Mouse (Mus musculus): ENCODE results near the gene Nfia.

The Nfia gene

DNA sequence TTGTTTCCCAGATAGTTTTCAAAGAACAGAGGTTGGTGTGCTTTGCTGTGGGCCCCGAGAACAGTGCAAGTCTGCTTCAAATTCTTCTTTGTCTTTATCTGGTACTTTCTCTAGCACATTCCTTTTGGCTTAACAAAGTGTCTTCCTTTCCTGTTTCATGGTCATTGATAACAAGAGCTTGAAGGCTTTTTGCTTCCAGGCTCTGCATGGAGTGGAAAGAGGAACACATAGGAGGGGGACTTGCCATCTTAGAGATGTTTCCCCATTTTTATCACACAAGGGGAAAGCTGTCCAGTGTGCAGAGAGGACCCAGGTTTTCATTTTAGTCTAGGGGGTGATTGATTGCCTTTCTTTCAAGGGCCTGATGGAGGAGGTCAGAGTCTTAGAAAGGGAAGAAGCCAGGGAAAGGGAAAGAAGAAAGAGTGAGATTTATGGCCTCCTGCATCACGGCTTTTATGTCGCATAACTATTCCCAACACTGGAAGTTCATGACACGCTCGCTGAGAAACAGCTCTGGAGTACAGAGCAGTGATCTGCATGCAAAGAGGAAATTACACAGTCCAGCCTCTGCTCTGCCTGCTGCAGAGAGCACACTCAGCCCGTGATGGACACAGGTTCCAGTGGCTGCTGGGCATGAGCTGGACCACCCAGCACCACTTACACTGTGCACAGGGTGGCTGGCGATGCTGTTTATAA is 67.0 kb downstream of the Nfia start:
- no peak for DNase-seq (ENCODE audit: low read depth, low spot score)

DNA sequence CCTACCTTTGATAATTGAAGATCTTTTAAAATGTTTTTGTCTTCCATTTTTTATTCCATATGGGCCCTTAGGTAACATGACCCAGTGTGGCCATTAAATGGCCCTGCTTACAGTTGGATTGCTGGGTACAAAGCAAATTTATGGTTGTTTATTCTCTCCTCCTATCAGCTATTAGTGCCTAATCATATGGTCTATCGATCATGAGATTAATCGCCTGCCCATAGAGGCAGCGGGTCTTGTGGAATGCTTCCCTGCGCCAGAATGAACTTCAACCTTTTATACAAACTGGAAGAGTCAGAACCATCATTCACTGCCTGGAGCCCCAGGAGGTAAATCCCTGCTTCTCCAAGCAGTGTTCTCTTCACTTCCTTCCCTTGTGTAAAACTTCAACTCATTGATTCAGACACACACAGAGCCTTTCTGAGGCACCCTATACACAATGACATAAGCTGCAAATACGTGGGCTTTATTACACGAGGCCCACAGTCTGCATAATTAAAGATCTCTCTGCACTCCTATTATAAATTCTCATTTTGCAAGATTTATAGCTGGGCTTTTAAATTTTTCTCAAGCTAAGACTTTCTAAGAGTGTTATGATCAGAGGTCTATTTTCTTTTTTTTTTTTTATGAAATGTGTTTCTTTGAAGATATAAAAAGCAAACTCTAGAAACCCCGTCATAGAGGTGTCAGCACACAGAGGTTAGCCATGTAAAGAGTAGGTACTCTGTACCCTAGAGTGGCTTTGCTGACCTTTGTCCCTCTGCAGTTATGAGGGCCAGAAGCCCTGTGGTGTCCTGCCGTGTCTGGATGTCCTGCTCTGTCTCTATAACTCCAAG is 67.9 kb downstream of the Nfia start:
- no peak for DNase-seq (ENCODE audit: low read depth, low spot score)

DNA sequence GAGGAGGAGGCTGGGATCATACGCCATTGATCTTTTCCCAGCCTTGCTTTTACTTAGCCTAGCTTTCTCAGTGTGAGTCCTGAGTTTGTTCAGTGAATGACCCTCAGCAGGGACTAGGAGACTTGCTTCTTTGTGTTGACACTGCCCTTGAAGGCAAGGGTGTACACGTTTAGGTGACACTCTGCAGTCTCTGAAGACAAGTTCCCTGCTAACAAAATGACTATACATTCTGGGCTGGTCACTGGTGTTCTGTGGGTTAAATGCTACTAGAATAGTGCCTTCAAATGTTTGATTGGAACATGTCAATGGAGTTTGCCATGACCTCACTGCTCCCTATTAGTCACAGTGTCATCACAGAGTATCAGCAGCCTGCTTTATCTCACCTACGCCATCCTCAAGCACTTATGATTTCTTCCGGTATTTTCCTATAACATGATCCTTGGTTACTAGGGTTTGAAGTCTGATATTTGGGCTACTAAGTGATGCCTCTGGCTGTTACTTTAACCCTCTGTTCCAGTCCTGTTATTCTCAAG is 68.6 kb downstream of the Nfia start:
- no peak for DNase-seq (ENCODE audit: low read depth, low spot score)

DNA sequence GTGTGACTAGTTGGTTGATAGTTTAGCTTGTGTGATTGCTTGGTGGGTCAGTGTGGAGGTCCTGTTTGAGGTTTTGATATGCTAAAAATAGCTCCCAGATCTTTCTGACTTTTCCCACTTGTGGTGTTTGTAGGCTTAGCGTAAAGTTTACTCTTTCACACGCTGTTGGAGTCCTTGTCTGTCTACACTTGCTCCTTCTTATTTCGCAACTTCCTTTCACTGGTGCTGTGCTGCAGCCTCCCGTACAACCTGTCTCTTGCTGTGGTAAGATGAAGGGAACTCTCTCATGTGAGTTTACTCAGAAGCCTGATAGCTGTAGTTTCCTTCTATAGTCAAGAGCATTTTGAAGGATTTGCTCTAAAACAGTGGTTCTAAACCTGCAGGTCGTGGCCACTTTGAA is 69.2 kb downstream of the Nfia start:
- DNase-seq (ENCODE audit: low read depth, low spot score): no peak

DNA sequence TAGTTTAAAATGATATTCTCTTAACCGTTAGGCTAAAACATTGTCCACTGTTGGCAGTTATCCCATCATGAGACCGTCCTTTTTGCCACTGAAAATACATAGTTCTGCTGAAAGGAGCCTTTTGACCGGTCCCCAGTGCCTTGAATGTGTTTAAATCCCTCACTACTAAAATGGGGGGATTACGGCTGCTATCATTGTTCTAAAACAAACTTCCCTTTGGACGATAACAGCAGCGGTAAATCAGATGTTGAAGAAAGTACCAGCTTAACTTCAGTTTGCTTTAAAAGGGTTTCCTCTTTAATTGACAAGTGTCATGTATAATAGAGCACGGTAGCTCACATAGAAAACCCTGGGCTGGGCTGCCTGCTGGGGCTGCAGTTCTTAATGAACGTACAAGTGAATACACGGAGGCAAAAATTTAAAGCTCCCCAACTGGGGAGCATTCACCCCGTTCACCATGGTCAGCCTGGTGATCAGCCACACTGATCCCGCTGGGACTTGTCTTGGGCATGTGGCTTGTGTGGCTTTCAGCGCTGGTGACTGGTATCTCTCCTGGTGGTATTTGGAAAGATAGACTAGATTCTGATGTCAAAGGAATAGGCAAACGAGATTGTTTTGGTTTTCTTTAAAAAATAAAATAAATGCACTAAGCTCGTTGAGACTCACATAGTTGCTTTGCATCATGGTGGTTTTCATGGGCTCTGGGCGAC is 71.6 kb downstream of the Nfia start:
- no peak for DNase-seq (ENCODE audit: low read depth, low spot score)

DNA sequence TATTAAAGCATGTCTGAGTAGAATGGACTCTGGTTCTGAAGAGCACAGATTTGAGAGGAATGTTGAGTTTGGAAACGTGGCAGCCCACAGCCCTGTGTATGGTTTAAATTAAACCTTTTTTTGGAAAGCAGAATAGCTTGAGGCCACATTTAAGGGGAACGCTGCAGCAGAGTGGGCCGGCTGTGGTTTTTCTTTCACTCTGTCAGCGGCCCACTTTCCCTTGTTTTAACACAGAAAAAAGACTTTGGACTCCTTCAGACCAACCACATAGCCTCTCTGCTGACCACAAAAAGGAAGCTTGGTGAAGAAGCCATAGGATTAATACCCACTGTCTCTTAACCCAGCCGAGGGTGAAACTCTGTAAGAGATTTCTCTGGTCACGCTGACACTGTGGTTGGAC is 72.4 kb downstream of the Nfia start:
- DNase-seq (ENCODE audit: low read depth, low spot score): no peak

DNA sequence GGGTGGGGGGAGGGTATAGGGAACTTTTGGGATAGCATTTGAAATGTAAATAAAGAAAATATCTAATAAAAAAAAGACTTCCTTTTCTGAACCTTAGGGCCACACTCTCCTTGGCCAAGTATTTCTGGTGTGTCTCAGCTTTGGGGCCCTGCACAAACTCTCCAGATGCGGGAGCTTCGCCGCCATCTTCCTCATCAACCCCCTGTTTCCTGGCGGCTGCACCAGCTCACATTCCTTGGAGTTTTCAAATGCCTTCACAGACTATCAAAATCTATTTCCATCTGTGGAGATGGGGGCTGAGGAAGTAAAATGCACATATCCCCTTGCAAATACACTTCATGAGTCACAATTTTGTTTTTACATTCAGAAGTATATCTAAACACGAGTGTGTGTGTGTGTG is 75.1 kb downstream of the Nfia start:
- DNase-seq (ENCODE audit: low read depth, low spot score): no peak

DNA sequence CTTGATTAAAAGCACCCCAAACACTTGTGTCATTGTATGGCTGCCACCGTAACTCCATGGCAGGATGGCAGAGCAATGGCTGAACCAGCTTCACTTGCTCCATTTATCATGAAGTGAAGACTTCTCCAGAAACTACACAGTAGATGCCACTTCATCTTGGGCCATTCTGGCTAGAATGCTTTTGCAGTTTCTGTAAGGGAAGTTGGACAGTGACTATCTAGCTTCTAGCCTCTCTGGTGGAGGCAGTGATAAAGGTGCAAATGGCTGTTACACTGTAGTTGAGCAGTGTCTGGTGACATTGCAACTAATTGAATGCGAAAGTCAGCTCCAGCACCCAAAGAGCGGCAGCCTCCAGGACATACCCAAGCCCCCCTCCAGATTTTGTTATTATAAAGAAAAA is 78.5 kb downstream of the Nfia start:
- no peak for DNase-seq (ENCODE audit: low read depth, low spot score)

DNA sequence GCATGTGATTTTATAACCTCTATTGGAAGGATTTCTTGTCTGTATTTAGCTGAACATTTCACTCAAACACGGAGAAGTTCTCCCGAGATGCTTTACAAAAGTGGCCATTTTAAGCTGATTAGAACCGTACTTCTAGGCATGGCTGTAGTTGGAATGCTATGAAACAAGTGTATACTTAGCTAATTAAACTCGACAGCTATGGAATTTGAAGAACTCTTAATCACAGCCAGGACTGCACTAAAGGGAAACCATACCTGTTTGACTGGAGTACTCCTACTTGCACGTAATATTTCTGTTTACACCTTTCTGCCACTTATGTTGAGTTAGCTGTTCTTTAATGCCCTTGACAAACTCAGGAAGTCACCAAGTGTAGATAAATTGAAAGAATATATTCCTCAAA is 79.2 kb downstream of the Nfia start:
- no peak for DNase-seq (ENCODE audit: low read depth, low spot score)

DNA sequence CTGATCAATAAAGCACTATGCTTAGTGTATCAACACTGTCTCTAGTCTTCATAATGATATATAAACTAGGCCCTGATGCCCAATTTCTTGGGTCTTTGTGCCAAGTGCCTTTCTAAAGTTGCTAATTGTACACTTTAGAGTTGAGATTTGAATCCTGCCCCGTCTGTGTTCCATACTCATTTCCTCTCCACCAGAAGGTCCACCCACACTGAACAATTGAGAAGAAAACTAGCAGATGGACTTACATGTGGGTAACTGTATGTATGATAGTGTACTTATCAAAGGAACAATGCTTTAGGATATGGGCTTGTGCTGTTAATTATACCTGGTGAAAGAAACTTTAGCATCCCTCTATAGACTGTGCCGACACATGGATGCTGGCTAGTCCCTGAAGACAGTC is 80.1 kb downstream of the Nfia start:
- DNase-seq (ENCODE audit: low read depth, low spot score): no peak

DNA sequence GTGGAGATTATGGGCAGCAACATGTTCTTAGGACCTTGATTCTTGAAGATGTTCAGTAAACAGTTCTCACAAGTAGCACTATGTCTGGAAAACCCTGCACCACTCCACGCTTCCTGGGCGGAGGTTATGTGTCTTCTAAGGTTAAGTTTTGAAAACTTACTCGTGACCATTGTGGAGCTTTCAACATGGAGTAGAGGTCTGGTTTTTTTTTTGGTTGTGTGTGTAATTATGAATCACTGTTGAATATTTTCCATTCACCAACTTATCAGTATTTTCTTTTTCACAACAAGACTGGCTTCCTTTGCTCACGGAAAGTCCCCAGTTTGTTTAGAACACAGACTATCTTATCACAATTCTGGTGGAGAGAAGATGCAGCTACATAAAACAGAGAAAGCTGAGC is 82.2 kb downstream of the Nfia start:
- DNase-seq (ENCODE audit: low read depth, low spot score): no peak

DNA sequence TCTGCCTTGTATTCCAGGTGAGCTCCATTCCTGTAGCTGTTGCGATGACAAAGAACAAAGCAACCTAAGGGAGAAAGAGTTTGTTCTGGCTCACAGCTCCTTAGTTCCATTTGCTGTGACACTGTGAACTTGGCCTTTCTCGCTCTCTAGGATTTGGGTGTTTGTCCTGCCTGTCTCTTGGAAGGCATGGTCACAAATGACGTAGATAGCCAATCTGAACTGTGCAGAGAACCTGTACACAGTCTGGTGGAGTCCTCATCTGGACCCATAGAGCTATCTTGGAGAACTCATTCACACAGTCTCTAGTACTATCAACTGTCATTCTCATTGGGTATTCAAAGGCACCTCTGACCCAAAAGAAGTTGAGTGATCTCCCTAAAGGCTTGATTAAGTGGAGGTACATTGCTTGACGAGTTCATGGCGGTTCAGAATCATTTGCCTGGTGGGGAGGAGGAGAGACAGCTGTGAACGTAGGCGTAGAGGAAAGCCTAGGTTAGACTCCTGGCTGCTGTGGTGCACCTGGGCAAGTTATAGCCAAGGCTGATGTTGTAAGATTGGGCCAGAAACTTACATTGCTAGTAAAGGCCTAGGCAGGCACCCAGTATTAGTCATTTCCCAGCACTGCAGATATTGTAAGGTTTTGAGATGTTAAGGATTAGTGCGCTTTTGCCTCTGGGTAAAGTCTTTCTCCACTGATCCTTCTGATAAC is 83.3 kb downstream of the Nfia start:
- DNase-seq (ENCODE audit: low read depth, low spot score): no peak

DNA sequence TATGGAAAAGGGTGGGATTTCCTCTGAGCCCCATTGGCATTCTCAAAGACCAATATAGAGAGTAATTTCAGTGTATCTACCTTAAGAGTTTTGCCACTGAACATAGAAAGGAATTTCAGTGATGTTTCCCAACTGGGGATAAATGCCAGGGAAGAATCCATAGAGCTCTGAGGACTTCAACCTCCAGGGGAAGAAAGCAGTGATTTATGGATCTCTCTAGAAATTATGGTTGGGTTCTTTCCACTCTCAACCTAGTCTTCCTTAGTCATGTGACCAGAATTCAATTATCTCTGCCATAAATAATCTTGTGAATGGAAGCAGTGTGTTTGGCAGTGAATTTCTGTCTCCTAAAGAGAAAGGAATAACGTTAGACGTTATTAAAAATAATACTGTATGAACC is 85.0 kb downstream of the Nfia start:
- DNase-seq (ENCODE audit: low read depth, low spot score): no peak

DNA sequence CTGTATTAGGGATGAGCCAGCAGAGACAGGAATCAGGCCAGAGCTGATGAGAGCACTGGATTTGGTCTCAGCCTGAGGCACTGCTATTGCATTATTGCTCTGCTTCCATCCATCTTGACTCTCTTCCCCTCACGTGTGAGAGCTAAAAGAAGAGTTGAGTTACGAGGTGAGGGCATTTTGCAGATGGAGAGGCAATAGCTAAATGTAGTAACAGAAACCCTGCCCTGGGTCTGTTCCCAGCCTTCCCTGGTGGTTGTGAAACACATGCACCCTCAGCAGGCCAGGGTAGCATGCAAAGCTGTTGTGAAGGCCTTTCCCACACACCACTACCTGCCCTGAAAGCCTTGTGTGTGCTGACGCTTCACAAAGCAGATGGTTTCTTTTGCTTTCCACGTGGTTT is 86.9 kb downstream of the Nfia start:
- no peak for DNase-seq (ENCODE audit: low read depth, low spot score)

DNA sequence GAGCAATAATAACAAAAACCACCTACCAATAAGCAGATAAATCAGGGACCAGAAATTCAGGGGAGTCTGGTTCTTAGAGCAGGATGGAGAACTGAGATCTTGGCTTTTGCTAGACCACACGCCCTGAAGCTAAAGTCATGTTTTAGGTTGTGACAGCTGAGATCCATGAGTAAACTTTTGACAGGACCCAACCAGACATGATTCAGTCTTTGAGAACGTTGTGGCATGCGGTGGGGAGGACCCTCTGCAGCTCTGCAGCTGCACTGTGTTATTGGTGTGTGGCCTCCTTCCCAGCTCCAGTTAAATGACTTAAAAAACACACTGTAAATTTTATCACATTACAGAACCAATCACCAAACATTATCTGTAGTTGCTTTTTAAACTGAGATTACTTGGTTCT is 87.8 kb downstream of the Nfia start:
- no peak for DNase-seq (ENCODE audit: low read depth, low spot score)

DNA sequence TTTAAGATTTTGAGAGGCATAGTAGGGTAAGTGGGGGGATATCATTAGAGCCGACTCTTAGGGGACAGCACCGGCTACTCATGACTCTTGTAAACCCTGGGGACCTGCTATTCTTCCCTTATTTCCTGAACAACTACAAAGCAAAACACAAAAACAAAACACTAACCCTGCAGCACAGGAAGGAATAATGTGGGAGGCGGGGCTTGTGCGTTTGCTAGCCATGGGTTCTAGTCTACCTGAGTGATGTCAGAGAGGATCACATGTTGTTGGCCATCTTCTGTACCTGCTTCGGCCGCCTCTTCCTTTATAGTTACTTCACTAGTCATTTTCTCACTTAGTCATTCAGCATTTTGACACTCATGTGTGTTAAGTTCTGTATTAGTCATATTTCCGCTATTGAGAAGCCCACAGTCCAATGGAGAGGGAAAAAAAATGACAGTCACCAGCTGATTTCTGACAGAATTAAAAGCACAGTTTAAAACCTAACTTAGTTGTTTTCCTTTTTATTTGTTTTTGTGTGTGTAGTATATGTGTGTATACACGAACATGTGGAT is 88.3 kb downstream of the Nfia start:
- DNase-seq (ENCODE audit: low read depth, low spot score): no peak

DNA sequence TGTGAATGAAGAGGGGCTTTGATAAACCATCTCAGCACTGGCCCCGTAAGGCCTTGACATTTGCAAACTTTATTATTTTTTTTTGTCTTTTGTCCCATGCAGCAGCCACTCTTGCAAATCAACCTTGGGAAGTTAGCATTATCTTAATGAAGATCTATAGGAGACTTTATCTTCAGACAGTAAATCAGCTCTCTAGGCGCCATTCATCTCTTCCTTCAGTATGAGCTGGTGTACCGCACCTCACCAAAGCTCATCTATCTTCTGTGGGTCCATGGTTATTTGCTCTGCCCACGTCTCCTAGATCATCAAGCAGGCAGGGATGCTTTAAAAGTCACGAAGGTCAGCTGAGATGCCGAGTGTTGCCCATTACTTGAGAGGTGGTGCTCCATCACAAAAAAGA is 89.8 kb downstream of the Nfia start:
- DNase-seq (ENCODE audit: low read depth, low spot score): no peak

DNA sequence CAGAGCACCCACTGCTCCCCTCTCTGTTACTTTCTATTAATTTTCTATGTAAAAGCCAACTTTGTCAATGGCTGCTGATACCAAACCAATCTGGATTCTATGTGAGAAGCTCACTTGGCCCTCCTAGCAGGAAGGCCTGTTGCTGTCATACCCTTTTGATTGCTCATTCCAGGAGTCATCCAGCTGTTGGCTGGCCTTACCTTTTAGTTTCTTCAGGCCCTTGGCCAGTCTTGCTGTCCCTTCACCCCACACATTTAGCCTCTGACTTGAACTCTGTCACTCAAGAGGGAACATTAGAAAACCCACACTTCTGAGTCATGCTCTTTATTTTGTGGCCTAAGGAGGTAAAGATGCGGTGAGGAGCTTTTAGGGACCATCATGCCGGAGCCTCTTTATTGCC is 91.7 kb downstream of the Nfia start:
- DNase-seq (ENCODE audit: low read depth, low spot score): no peak

DNA sequence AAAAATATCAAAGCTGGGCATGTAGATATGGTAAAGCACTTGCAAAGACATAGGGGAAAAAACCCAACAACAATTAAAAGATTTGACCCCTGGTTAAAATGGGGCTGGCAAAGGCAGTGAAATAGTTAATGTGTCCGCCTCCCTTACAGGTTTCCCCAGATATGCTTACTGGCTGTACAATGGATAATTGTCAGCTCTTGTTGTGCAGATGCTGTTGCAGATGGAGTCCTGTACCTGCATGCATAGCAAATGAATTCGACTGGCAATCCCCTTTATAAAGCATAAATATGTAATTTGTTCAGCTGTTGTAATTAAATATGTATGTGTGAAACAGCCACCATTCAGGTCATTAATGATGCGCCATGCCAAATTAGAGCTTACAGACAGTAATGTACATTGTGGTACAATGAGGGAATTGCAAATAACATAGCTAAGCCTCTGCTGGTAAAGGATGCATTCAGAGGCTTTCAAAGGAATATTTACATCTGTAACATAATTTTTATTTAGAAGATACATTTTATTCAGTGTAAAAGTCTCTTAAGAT is 92.9 kb downstream of the Nfia start:
- DNase-seq (ENCODE audit: low read depth, low spot score): no peak

DNA sequence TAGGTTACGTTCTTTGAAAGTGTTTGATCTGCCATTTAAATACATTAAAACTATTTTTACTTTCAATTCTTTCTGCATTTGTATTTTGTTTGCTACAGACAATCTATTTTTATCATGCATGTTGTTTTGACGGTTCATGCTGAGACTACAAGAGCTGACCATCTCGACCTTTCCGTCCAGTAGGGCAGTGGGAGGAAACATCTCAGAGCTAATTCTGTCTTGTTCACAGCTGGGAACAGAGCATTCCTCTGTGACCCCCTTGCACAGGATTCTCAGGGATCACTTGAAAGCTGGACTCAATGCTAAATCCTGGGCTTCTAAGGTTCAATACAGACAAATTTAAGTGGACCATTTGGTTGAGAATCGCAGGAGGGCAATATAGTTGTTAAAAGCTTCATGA is 93.9 kb downstream of the Nfia start:
- no peak for DNase-seq (ENCODE audit: low read depth, low spot score)

DNA sequence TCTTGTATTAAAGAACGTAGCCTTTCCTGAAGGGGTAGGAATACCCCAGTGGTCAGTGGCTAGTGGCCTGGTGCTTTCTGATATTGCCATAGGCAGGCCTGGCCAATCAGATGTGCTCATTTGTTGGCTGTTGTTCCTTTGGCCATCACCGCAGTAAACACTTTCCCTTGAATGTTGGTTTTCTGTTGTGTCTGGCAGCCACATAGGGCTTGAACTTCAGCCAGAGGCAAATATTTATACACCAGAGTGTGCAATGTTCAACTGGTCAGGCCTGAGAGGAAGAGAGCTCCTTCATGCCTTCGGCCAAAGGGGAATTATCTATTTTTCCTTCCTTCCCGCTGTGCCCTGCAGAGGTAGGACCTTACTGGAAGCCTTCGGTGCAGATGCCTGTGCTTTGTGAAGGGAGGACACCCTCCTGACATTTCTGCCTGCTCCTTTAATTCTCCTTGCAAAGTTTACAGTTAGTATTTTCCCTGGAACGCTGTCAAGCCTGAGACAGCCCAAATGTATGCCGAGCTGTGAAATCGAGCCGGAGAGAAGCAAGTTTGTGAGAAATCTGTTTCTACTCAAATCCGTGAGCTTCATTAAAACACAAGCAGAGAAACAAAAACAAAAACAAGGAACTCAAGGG is 95.9 kb downstream of the Nfia start:
- no peak for DNase-seq (ENCODE audit: low read depth, low spot score)
